Mouse (Mus musculus) right cerebral cortex, adult 18-20 months (tissue): ENCODE results near the gene Zfp503.

ENCODE experiments used
- DNase-seq: peaks from one replicate; pipeline ENCODE4 v3.0.0; 2022; ENCODE audit warnings: mixed read lengths

The Zfp503 gene

DNA sequence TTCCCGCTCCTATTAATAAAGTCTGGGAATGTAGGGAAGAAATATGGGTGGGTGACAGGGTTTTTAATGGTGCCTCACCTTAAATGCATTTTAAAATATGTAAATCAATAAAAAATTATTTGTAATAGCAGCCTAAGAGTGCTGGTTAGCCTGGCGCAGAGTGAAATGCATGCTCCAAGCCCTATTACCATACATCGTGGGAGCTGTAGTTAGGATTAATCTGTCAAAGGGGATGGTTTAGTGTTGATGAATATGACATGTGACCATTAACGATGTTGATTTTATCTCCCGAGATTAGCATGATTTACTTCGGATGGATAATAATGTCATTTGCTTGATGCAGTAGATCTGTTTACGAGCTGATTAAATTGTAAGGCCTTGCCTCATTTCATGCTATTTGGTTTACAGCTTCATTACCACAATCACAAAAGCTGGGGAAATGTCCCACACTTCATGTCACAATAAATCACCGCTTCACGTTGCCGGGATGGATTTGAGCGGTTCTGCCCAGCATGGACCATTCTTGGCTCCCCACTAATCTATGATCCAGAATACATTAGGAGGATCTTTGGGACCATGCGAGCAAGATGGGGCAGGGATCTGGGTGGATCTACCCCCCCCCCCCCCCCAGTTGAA lies 21.9 kb downstream of the Zfp503 start:
- no peak for DNase-seq

DNA sequence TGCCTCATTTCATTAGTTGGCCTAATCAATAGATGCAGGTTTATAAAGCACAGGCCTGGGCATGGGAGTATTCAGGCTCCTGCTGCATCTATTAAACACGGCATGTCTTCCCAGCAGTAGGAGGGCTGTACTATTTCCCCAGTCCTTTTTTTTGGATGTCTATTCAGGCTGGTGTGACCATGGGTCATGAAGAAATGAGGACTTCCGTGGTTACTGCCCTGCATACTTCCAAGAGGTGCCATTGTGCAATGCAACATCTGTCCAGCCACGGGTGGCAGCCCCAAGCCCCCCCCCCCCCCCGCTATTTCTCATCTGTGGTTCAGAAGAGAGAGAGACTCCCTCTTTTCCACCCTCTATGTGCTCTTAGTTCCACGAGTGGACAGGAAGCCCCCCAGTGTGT lies 23.1 kb downstream of the Zfp503 start:
- no peak for DNase-seq

DNA sequence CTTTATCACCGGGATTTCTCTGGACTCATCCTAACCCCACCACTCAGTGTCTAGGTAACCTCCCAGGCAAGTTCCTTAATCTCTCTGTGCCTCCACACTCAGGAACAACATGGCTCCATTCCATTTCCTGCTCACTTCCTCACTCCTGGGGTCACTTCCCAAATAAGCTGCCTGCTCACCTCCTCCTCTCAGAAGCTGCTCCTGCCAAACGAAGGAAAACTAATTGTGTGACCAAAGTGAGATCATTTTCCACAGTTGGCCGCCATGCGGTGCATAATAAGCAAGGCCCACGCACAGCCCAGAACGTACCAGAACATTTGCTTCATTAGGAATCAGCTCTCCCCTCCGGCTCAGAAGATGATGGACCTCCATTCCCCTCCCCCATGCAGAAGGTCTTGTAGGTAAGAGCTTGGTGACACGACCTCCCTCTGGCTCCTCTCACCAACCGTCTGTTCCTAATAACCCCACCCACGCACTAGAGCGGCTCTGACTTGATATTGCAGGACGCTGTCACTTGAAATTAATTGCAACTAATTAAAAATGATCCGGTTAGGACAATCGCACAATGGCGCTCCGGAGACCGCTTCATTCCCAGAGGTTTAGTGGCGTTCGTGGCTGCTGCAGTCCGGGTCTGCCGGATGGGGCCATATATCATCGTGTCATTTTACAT lies 26.9 kb downstream of the Zfp503 start:
- DNase-seq: peak; percentile 13

DNA sequence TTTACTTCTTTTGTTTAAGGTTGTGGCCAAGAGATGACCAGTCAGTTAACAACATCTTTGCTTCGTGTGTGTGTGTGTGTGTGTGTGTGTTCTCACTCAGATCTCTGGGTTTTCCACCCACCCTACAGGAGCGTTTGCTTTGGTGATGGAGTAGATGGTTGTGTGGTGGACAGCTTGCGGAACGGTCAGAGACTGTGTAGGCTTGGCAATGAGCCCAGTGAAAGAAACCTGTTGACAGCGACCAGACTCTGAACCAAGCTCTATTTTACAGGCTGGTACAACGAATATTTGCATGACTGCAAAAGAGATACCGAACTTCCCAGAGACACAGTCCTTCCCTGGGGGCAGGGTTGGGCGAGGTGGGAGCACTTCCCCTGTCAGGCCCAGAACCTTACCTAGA lies 30.2 kb downstream of the Zfp503 start:
- no peak for DNase-seq

DNA sequence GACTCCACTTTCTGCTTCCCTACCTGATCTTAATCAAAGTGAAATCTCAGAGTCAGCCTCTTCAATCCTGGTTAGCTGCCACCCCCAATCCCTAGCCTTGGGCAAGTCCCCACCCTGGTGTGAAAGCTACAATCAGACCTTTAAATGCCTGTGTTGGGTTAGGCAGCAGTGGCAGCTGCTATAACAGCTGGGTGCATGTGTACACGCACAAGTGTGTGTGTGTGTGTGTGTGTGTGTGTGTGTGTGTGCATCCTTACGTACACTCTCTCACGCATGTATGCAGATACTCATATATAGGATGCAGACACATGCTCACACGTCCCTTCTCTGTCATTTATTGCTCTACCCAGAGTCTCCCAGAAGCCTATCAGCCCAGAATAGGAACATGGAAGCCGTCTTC lies 30.8 kb downstream of the Zfp503 start:
- no peak for DNase-seq

DNA sequence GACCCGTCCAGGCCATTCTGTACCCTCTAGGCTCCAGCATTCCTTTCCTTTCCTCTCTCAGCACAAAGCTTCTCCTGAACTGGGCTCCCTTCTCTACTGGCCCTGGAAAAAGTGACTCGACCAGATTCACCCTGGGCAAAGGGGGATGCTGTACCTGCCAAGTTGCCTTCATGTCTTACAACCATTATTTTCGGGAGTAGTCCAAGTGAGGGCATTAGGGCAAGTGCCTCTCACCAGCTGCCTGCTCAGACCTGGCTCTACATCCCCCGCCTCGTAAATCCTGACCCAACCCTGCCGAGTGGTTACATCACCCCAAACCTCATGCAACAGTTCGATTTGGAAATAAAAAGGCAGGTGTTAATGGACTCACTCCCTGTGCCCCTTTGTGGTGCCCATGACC lies 36.9 kb downstream of the Zfp503 start:
- DNase-seq: no peak

DNA sequence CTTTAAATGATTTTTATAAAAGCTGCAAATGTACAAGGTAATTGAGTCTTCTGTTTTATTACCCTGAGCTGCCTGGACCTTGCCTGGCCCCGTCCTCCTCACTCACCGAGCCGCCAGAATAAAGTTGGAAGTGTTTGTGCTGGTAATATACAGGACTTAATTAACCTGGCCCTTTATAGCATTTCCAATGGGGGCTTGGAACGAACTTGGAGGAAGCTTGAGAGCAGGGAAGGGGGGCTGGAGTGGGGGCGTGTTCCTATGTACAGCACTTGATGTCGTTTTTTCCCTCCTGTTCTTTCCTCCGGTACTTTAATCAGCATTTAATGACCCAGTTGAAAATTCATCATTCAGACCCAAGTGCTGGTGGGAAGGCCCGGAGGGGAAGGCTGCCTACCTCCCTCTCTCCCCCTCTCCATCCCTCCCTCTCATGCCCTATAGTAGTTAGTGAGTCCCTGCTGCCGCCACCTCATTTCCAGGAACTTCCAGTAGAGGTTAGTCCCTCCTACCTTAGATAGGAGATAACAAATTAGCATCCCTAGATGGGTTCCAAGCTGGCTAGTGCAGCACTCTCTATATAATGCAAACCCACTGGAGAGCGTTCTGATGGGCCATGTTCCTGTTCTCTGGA lies 37.4 kb downstream of the Zfp503 start:
- DNase-seq: no peak

DNA sequence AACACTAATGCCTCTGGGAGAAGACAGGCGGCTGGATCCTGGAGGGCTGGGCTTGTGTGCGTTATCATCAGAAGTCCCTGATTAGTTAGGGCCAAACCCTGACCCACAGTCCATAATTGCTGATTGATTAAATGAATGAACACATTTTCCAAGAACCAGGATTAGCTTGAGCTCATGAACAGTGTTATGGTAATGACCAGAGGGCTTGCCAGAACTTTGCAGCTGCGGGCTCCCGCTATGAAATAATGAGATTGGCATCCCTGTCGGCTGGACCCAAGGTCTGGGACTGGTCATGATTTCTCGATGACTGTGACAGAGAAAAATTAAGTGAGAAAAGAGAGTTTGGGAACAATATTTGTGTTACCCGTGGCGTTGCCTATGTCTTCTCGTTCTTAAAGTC lies 44.5 kb downstream of the Zfp503 start:
- no peak for DNase-seq

DNA sequence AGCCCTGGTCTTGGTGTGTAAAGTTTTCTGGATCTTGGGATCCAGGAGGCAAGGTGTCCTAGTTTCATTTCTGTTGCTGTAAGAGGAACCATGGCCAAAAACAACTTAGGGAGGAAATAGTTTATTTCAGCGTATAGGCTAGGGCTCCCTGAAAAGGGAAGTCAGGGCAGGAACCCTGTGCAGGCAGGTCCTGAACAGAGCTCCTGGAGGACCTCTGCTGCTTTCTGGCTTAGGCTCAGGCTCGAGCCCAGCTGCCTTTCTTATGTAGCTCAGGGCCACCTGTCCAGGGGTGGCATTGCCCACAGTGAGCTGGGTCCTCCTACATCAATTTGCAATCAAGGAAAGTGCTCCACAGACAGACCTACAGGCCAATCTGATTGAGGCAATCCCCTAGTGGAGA lies 47.8 kb downstream of the Zfp503 start:
- no peak for DNase-seq

DNA sequence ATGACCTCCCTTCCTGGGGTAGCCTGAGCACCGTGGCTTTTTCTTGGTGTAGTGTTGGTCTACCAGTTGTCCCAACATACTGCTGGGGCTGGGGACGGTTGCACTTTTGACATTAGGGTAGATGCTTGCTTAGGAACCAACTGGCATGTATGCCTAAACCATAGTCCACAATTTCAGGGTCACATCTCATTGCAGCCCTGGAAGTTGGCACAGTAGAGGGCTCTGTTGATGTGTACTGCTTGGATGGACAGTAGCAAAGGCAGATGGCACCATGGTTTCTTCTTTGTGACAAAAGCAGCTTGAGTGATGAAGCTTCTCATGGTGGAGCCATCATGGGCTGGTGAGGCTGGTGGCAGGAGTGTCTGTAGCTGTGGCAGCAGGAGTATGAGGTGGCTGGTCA lies 52.3 kb downstream of the Zfp503 start:
- no peak for DNase-seq

DNA sequence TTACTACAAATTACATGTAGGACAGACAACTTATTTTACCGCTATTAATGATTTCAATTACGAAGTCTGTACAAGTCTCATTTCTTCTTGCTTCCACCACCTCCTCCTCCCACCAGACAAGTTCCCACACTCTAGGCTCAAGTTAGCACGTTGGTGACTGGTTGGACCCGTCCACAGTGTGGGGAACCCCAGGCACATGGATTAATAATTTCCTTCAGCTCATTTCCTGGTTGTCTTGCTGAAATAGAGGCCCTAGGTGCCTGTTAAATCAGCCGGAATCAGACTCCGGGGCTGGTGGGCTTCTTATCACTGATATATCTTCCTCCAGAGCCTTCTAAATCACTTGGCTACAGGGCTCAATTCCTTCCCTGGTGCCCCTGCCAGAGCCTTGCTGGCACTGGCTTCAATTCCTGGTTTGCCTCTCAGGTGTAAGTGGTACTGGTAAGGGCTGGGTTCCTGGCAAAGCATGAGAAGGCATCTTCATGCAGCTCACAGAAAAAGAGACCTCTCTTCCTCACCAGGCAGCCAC lies 53.2 kb downstream of the Zfp503 start:
- no peak for DNase-seq
